Mouse (Mus musculus) liver, adult 2 months (tissue): ENCODE measurements around the gene Ace2.

Experiments
- CTCF ChIP-seq: fragments of 200-500 bp; IDR thresholded peaks from 2 replicates; pipeline ENCODE4 v1.5.1; 2011; ENCODE audit warnings: low read depth, low read length, control low read depth
- POLR2A ChIP-seq: fragments of 200-500 bp; IDR thresholded peaks from 2 replicates; pipeline ENCODE4 v1.6.1; 2011; ENCODE audit warnings: low read length, control low read depth; ENCODE audit not compliant: insufficient read depth; ENCODE audit errors: extremely low read depth

DNA sequence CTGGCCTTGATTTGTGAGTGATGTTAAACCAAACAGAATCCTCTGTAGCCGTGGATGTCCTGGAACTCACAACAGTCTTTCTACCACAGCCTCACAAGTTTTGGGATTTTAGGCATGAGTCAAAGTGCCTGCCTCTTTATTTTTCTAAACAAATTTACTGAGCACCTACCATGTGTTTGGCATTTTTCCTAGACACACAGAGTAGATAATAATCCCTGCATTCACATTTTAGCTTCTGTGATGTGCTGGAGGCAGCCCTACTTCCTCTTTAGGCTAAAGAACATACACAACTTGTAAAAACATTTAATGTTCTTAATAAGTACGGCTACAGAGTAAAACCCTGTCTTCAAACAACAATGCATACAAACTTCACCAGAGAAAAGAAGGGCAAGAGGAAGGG lies 31.9 kb downstream of the Ace2 start:
- TF ChIP-seq CTCF: no peak
- no peak for TF ChIP-seq POLR2A
